Mouse (Mus musculus): ENCODE measurements around the gene Foxred1. TPM values are rescaled to one million over a fixed set of nuclear protein-coding genes. Genes with fewer than 3 reads are reported as not detected.

Foxred1 gene
- polyA plus RNA-seq, 1 experiment: 18.3 TPM

GRCm38 (mm10) chr9:35175251-35176123 is 35.4 kb downstream of the Foxred1 start, which contains the start of gene Dcps:
Gene Dcps, minus strand, starts transcription at chr9:35176061.
- under 1% methylated on average over 38 of the region's 38 CpGs for WGBS
- peak; percentile 93 for DNase-seq
- Histone ChIP-seq H3K4me1 (ENCODE audit: control insufficient read depth, insufficient read depth, low read length) (peaks cover 4% of the 10 kb centered on the region), H3K4me3 (replicated peaks; ENCODE audit: extremely low read depth, low read depth, low read length) (peak within 1 kb of the TSS; percentile 74)
- TF ChIP-seq POLR2A (IDR thresholded peaks at IDR 0.05; ENCODE audit: borderline replicate concordance, extremely low read depth, low read depth, low read length) (peak; percentile 66; the same call in 1 of the 2 replicates), CTCF (IDR thresholded peaks at IDR 0.05; ENCODE audit: insufficient read depth, low read length) (no peak)

DNA sequence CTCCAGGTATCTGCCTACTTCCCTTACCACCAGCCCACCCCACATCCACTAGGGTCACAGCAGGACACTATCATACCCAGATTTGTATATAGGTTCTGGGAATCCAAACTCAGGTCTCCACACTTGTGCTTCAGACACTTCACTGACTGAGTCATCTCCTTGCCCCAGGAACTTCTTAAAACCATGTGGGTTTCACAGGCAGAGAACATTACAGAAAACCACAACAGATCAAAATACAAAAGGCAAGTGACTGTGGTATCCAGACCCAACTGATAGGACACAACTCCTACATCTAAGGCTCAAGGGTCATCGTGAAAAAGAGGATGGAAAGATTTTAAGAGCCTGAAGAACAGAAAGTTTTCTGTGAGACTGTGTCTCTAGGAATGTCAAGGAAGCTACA is 37.5 kb downstream of the Foxred1 start:
- 86% methylated on average over 1 of the region's 1 CpGs for whole genome bisulfite sequencing
- TF ChIP-seq POLR2A (IDR thresholded peaks at IDR 0.05; ENCODE audit: borderline replicate concordance, extremely low read depth, low read depth, low read length): no peak
- no peak for TF ChIP-seq CTCF (IDR thresholded peaks at IDR 0.05; ENCODE audit: insufficient read depth, low read length)
- DNase-seq: no peak
- Histone ChIP-seq H3K4me3 (replicated peaks; ENCODE audit: extremely low read depth, low read depth, low read length) (no peak overlapping the region), H3K4me1 (ENCODE audit: control insufficient read depth, insufficient read depth, low read length) (peaks cover 4% of the 10 kb centered on the region)

- 90% methylated on average over 7 of the region's 7 CpGs for whole genome bisulfite sequencing
- peaks cover 1% of the 10 kb centered on the region for H3K4me1 ChIP-seq (ENCODE audit: control insufficient read depth, insufficient read depth, low read length)
- DNase-seq: no peak
Measured at GRCm38 (mm10) chr9:35170071-35170470, 40.8 kb downstream of the Foxred1 start.

GRCm38 (mm10) chr9:35166798-35167635 is 43.8 kb downstream of the Foxred1 start:
- WGBS: 67% methylated on average over 9 of the region's 9 CpGs
- no peak for DNase-seq
- no peak for TF ChIP-seq CTCF (IDR thresholded peaks at IDR 0.05; ENCODE audit: insufficient read depth, low read length)
- TF ChIP-seq POLR2A (IDR thresholded peaks at IDR 0.05; ENCODE audit: borderline replicate concordance, extremely low read depth, low read depth, low read length): no peak
- H3K4me3 ChIP-seq (replicated peaks; ENCODE audit: extremely low read depth, low read depth, low read length): no peak overlapping the region
- H3K4me1 ChIP-seq (ENCODE audit: control insufficient read depth, insufficient read depth, low read length): peaks cover 6% of the 10 kb centered on the region

More at GRCm38 (mm10) chr9:35170071-35170470, 40.8 kb downstream of the Foxred1 start:
- no peak for TF ChIP-seq CTCF (IDR thresholded peaks at IDR 0.05; ENCODE audit: insufficient read depth, low read length)
- TF ChIP-seq POLR2A (IDR thresholded peaks at IDR 0.05; ENCODE audit: borderline replicate concordance, extremely low read depth, low read depth, low read length): no peak
- H3K4me3 ChIP-seq (replicated peaks; ENCODE audit: extremely low read depth, low read depth, low read length): no peak overlapping the region

- TF ChIP-seq POLR2A (IDR thresholded peaks at IDR 0.05; ENCODE audit: borderline replicate concordance, extremely low read depth, low read depth, low read length) (no peak), CTCF (IDR thresholded peaks at IDR 0.05; ENCODE audit: insufficient read depth, low read length) (peak; percentile 32; the same call in 1 of the 2 replicates)
- 31% methylated on average over 3 of the region's 3 CpGs for WGBS
- no peak overlapping the region for H3K4me3 ChIP-seq (replicated peaks; ENCODE audit: extremely low read depth, low read depth, low read length)
- H3K4me1 ChIP-seq (ENCODE audit: control insufficient read depth, insufficient read depth, low read length): peaks cover 6% of the 10 kb centered on the region
- DNase-seq: no peak
Measured at GRCm38 (mm10) chr9:35166144-35166797, 44.6 kb downstream of the Foxred1 start.

DNA sequence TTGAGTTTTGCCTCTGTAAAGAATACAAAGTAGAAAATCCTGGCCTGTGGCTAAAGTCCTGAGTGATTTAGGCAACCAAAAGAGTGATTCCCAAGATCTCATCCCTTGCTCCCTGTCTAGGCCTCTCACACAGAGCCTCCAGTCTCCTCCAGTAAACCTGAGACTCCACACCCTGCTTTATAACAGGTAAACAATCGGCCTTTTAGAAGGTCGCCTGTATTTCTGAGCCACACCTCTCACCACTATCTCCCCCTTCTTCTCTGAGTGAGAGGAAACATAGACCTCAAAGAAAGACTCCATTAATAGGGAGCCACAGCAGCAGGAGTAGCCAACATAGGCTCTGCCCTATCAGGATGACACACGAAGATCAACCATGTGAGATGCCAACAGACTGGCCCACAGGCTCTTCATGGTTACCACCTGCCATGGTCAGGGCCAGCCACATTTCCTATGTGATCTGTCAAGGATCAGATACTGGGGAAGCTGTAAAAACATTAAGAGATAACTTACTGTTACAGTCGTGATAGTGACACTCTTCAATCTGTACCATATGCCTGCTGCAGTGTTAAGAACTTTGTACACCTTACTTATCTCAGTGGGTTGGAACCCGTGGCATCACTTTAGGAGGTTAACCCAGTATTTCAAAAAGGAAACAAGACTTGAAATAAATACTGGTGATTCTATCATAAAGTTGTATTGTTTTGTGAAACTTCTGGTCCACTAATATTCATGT is 46.5 kb downstream of the Foxred1 start:
- Histone ChIP-seq H3K4me1 (ENCODE audit: control insufficient read depth, insufficient read depth, low read length) (peaks cover 6% of the 10 kb centered on the region), H3K4me3 (replicated peaks; ENCODE audit: extremely low read depth, low read depth, low read length) (no peak overlapping the region)
- WGBS: 78% methylated on average over 5 of the region's 5 CpGs
- TF ChIP-seq CTCF (IDR thresholded peaks at IDR 0.05; ENCODE audit: insufficient read depth, low read length) (no peak), POLR2A (IDR thresholded peaks at IDR 0.05; ENCODE audit: borderline replicate concordance, extremely low read depth, low read depth, low read length) (no peak)
- DNase-seq: no peak

DNA sequence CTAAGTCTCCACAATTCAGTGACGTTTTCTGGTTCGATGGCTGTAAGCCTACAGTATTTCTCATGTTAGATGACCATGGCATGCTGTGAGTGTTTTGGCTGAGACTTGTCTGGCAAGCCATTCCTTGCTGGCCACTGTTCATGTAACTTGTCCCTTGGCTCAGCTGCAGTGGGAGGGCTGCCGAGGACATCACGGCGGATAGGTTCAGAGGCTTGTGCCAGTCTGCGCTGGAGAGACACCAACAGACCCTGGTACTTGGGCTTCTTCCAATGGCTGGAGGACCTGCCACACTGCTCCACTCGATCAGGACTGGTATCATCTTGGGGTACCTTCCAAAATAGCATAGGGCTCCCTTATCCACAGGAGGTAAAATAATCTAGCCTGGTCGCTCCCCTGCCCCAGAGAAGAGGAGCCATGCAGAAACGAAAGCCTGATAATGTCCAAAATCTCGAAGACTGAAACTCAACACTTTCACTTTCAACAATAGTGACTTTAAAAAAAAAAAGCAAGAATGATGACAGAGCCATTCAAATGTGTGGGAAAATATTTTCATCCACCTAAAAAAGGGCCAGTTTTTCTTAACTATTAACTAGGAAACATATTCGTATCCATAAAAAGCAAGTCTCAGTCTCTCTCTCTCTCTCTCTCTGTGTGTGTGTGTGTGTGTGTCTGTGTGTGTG is 47.7 kb downstream of the Foxred1 start:
- H3K4me1 ChIP-seq (ENCODE audit: control insufficient read depth, insufficient read depth, low read length): peaks cover 6% of the 10 kb centered on the region
- WGBS: 50% methylated on average over 11 of the region's 11 CpGs
- DNase-seq: peak; percentile 39
- TF ChIP-seq CTCF (IDR thresholded peaks at IDR 0.05; ENCODE audit: insufficient read depth, low read length): no peak
- no peak for TF ChIP-seq POLR2A (IDR thresholded peaks at IDR 0.05; ENCODE audit: borderline replicate concordance, extremely low read depth, low read depth, low read length)
- peak overlapping the region; percentile 7 for H3K4me3 ChIP-seq (replicated peaks; ENCODE audit: extremely low read depth, low read depth, low read length)

DNA sequence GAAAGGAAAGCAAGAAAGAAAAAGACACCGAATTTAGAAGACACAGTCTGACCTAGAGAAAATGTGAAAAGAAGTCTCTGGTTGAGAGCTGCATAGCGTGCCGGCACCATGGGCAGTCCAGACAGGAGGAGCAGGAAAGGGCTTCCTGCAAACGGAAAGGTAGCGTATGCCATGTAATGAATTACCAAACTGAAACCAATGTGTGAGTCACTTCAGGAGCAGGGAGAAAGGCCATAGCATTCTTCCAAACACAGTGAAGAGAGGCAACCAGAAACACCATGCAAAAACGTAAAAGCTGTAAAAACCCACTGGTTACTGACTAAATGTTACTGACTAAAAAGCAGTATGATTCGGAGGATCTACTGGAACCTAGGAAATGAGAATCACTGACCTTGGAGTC is 49.1 kb downstream of the Foxred1 start:
- no peak for DNase-seq
- WGBS: 71% methylated on average over 7 of the region's 7 CpGs
- Histone ChIP-seq H3K4me3 (replicated peaks; ENCODE audit: extremely low read depth, low read depth, low read length) (no peak overlapping the region), H3K4me1 (ENCODE audit: control insufficient read depth, insufficient read depth, low read length) (peaks cover 7% of the 10 kb centered on the region)
- TF ChIP-seq CTCF (IDR thresholded peaks at IDR 0.05; ENCODE audit: insufficient read depth, low read length) (no peak), POLR2A (IDR thresholded peaks at IDR 0.05; ENCODE audit: borderline replicate concordance, extremely low read depth, low read depth, low read length) (no peak)
